Mouse (Mus musculus): ENCODE measurements around the gene Anpep.

DNA sequence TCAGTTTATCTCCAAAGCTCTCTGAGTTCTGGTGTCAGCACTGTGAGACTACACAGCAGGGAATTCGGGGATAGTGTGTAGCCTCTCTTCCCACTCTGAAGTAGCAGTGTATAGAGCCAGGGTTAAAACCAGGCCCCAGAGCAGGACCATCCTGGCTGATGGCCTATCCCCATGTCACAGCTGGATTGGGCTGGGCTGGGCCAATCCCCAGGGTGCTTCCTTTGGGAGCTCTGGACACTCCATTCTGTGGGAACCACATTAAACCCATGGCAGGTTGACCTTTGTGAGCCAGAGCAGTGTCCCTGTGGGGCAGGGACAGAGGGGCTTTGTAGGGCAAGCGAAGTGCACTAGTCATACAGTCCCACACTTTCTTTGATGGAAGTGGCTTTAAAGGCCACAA is 14.5 kb downstream of the Anpep start:
- no peak for TF ChIP-seq CTCF (IDR thresholded peaks at IDR 0.05; ENCODE audit: insufficient read depth, low read length)
- no peak for TF ChIP-seq POLR2A (IDR thresholded peaks at IDR 0.05; ENCODE audit: borderline replicate concordance, extremely low read depth, low read depth, low read length)

All from lung, adult 2 months (tissue).